Mouse (Mus musculus) cerebellum, postnatal 10 days (tissue): ENCODE measurements around the gene Wipf1.

Experiments
- DNase-seq, 2 experiments: peaks; one replicate each; pipeline ENCODE4 v3.0.0; 2021; ENCODE audit warnings: mixed read lengths in 2 of 2

The Wipf1 gene

DNA sequence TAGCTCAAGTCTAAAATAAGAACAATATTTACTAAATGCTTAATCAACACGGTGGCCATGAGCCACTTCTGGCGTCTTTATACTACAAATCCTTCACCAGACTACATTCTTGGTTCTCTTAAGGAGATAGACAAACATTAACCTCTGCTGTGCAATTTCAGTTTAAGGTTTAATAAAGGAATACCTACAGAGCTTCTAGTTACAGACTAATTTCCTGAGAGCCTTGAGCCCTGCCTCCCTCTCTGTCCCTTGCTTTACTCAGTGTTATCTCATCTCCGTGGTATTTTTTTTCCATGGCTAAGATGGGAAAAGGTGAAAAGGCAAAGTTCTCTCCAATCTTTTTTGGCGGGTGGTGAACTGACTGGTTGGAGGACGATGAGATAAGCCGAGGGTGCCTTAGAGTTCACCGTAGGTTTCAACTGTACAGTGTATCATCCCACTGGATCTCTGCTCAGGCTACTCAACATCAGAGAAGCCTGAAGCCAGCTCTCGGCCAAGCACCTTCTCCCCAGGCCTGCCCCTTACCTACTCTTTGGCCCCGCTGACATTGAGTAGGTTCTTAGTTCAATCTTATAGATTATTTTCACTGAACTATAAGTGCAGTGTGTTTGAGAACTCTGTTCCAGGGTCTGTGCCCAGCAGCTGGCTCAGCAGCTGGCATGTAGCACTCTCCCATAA, 149.1 kb downstream of the Wipf1 start:
- DNase-seq, result no peak

DNA sequence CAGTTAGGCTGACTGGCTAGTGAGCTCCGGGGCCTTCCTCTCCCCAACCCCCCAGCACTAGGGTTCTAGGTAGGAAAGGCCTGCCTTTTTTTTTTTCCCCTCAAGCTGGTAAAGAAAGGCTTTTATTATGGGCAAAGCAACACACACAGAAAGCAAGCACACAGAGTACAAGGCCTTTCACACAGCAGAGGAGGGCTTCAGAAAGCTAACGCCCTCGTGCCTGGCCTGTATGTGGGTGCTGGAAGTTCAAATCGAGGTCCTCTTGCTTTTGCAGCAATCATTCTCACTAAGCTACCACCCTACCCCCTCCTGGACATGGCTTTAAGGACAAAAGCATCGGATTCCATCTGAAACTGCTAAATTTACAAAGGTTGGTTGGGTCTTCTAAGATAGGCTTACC, 149.9 kb downstream of the Wipf1 start:
- no peak for DNase-seq
